Mouse (Mus musculus) left cerebral cortex, postnatal 25 days (tissue): ENCODE results near the gene Bhmt2. TPM values are rescaled to one million over a fixed set of nuclear protein-coding genes. Genes with fewer than 3 reads are reported as not detected.
A peak's percentile ranks its signal among the peaks of the same experiment; 100 is the strongest.

Experiments
- DNase-seq, 2 experiments: peaks; one replicate each; pipeline ENCODE4 v3.0.0; 2022; ENCODE audit warnings: low spot score in 2 of 2, mixed read lengths in 1 of 2
- intact Hi-C: fragments of 180-260 bp; cut with DNase I; formaldehyde crosslinking; loops from one replicate; pipeline ENCODE4 v1.15.1; 2025
- total RNA-seq, 2 experiments: library from RNA; stranded (reverse); gene quantifications; 2 replicates each; pipeline ENCODE4 v1.2.3; 2021

The Bhmt2 gene
- total RNA-seq: under 1 TPM; 0.25 to 0.28 TPM

GRCm38 (mm10) chr13:93674131-93674561, at the start of gene Bhmt2, which contains the start of gene Dmgdh:
TSS of gene Bhmt2 (minus strand) at chr13:93674302.
TSS of gene Dmgdh (plus strand) at chr13:93674433.
- no peak for DNase-seq
- intact Hi-C loops: no loop called here

GRCm38 (mm10) chr13:93723455-93723854, 49.4 kb upstream of the Bhmt2 start:
- intact Hi-C loops: loop anchor here (5.0 kb wide), 1 partner anchor 49 kb away; the partner anchor contains the start of gene Arsb
- DNase-seq: no peak

GRCm38 (mm10) chr13:93721916-93722315, 47.8 kb upstream of the Bhmt2 start:
- intact Hi-C loops: loop anchor here (5.0 kb wide), 1 partner anchor 50 kb away; the partner anchor contains the start of gene Arsb
- DNase-seq: peak; percentile 26 to 75

DNA sequence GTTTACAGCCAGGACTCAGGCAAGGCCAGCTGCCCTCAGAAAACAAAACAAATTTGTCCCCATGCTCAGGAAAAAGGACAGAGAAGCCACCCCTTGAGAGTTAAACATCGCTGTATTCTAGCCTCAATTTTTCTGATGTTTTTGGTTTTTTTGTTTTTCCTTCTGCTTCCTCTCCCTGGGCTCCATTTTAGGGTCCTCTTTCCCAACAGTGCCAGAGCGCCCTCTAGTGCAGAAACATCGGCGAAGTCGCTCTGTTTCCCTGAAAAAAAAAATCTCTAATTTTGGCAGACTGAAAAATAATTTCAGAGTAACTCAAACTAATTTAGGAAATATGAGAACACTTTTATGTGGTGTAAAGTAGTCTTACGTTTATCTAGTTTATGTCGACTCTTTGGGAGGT, 44.8 kb upstream of the Bhmt2 start:
- DNase-seq: peak; percentile 65 to 66
- intact Hi-C loops: loop anchor here (1.0 to 2.0 kb wide), 2 partner anchors 106 to 968 kb away; no protein-coding TSS in a partner anchor

GRCm38 (mm10) chr13:93717113-93717512, 43.0 kb upstream of the Bhmt2 start:
- intact Hi-C loops: no loop called here
- no peak for DNase-seq

DNA sequence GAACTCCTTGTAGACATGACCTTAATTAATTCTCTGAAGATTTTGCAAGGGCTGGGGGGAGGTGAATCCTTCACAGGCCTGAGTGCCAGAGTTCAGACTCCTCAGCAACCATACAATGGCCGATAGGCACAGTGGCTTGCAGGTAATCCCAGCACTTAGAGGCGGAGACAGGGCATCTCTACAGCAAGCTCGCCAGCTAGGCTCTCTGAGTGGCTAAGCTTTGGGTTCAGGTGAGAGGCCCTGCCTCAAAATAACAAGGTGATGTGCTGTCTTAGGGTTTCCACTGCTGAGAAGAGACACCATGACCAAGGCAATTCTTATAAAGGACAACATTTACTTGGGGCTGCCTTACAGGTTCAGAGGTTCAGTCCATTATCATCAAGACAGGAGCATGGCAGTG, 39.7 kb upstream of the Bhmt2 start:
- intact Hi-C loops: no loop called here
- no peak for DNase-seq

DNA sequence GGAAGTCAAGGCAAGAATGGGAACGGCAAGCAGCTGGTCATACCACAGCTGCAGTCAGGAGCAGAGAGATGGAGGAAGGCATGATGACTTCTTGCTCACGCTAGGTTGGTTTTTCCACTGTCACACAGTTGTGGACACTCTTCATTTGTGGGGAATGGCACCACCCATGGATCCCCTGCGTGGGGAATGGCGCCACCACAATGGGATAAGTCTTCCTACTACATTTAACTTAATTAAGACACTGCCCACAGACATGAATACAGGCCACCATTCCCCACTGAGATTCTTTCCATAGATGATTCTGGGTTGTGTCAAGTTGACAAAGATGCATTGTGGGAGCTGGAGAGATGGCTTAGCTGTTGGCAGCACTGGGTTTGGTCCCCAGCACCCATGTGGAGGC, 38.3 kb upstream of the Bhmt2 start:
- intact Hi-C loops: no loop called here
- no peak for DNase-seq

DNA sequence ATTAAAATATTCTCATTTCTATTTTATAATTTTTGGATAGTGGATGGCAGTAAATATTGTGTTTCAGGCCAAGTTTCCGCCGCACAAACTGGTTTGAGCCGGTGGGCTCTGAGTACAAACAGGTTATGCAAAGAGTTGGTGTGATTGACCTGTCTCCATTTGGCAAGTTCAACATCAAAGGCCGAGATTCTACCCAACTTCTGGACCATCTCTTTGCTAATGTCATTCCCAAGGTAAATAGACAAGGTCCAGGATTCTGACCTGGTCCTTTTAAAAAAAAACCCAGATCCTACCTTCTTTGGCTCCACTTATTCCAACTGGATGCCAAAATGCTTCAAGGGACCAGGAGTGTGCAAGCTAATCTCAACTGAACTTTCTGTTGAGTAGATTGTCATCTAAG, 37.1 kb upstream of the Bhmt2 start:
- intact Hi-C loops: no loop called here
- no peak for DNase-seq

- no peak for DNase-seq
- intact Hi-C loops: no loop called here
Observed at GRCm38 (mm10) chr13:93710325-93710724, 36.2 kb upstream of the Bhmt2 start.

DNA sequence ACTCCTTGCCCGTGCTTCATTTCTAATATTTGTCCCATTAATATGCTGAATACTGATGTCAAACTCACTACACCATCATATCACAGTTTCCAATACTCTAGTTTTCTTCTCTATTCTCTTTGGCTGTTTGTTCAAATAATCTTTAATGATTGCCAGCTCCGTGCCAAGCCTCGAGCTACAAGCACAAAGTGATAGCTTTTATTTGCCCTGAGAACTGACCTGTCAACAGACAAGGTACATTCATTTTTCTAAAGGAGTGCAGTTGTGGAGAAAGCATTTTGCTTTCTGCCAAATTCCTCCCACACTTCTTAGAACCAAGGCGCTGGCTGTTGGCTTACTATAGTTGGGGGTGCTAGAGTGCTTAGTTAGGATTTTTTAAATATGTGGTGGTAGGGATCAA, 33.2 kb upstream of the Bhmt2 start:
- intact Hi-C loops: no loop called here
- no peak for DNase-seq

DNA sequence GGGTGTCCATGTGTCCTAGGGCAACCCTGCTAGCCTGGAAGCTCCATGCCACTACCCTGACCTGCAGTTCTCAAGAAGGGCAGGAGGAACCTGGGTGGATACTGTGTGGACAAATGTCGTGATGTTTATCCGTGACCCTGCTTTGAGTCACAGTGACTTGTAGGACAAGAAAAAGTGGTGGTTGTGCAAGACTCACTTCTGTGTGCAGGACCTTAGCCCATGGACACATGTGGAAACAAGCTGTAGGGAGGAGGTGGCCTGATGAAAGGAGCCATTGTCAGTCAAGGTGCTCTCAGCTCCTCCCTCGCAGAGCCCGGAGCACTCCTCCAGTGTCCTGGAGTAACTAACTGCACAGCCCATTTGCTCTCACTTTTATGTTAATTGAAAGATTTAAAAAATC, 31.6 kb upstream of the Bhmt2 start:
- no peak for DNase-seq
- intact Hi-C loops: no loop called here

DNA sequence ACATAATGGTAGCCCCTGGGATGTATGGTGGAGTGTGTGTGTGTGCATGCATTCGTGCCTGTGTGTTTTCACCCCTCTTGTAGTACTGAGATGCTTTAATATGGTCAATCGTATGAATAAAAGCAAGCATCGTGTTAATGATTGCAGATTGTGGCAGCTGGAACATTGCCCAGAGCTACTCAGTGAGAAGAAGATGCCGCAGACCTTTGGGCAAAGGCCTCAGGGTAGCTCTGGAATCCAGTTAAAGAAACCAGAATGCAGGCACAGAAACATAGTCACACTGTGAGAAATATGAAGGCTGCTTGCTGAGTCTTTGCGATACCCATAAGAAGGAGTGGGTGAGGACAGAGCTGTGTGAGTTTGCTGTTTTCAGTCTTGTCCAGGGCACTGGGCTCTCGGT, 24.8 kb upstream of the Bhmt2 start:
- intact Hi-C loops: no loop called here
- DNase-seq: no peak

GRCm38 (mm10) chr13:93690821-93691220, 16.7 kb upstream of the Bhmt2 start:
- DNase-seq: no peak
- intact Hi-C loops: no loop called here

DNA sequence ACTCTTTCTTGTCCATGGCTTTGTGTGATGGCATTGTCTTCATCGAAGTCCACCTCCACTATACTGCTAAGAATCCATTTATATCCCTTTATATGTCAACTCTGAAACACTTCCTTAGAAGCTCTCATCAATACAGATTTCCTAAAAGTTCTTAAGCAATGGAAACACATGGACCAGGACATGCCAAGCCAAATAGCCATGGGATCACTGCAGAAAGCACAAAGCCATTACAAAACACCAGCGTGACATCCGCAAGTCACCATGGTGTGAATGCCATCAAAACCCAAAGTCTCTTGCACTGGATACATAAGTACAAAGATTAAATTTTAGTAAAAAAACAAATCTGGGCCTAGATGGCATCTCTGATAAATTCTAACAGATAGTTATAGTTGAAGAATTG, 15.5 kb upstream of the Bhmt2 start:
- intact Hi-C loops: no loop called here
- no peak for DNase-seq

- intact Hi-C loops: no loop called here
- DNase-seq: no peak
Observed at GRCm38 (mm10) chr13:93687321-93687720, 13.2 kb upstream of the Bhmt2 start.

- DNase-seq: no peak
- intact Hi-C loops: no loop called here
Observed at GRCm38 (mm10) chr13:93685226-93685625, 11.1 kb upstream of the Bhmt2 start.

DNA sequence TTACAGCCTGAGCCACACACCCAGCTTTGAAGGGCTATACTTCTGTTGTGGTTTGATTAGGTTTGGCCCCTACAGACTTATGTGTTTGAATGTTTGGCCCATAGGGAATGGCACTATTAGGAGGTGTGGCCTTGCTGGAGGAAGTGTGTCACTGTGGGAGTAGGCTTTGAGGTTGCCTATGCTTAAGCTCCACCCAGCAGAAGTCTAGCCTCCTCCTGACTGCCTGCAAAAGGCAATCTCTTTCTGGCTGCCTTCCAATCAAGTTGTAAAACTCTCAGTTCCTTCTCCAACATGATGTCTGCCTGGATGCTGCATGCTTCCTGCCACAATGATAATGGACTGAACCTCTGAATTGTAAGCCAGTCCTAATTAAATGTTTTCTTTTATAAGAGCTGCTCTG, 9.2 kb upstream of the Bhmt2 start:
- DNase-seq: no peak
- intact Hi-C loops: no loop called here

- intact Hi-C loops: no loop called here
- peak in 1 of 2 experiments; percentile 66 for DNase-seq
Observed at GRCm38 (mm10) chr13:93676864-93677263, 2.8 kb upstream of the Bhmt2 start.

GRCm38 (mm10) chr13:93673296-93673695, 806 bp downstream of the Bhmt2 start:
- intact Hi-C loops: no loop called here
- DNase-seq: no peak

GRCm38 (mm10) chr13:93672371-93672770, 1.7 kb downstream of the Bhmt2 start:
- intact Hi-C loops: no loop called here
- DNase-seq: no peak

DNA sequence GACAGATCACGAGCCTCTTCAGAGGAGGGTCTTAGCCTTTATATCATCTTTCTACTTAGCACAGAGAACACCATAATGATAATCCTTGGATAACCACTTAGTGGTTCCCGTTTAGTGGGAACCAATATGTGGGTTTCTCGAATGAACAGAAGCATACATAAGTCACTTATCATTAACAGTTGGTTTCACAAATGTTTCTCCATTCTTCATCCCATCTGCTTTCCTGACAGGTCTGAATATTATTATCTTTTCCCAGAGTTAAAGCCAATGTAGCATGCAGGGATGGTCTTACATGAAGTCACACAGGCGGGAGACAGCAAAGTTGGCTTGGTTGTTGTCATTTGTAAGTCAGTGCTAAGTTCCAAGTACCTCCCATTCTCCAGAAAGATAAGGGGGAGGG, 6.5 kb downstream of the Bhmt2 start:
- no peak for DNase-seq
- intact Hi-C loops: no loop called here

- intact Hi-C loops: no loop called here
- DNase-seq: no peak
Observed at GRCm38 (mm10) chr13:93657941-93658340, 16.2 kb downstream of the Bhmt2 start.
